Mouse (Mus musculus): ENCODE data around the gene Rerg.

Rerg gene

DNA sequence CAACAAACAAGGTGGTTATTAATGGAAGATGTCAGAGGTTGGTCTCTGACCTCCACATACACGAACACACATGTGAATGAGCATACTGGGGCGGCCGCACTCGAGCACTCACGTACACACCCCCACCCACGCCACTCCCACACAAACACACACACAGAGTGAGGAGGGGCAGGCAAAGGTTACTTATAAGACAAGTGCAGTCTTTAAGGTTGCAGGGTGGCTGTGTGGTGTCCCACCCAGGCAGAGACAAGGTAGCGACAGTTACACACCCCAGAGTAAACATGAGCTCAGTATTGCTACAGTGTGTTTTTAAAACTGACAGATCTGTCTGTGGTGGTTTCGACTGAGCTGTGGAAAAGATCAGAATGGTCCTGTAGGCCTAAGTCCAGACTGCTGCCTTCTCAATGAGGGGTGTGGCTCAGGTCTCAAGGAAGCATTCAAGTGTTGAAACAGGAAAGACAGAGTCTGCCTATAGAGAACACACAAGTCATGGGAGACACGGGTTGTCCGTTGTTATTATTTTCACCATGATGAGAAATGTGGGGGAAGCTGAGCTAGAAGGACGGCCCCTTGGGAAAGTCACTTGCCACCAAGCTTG lies 8.7 kb downstream of the Rerg start:
- no peak for DNase-seq

DNA sequence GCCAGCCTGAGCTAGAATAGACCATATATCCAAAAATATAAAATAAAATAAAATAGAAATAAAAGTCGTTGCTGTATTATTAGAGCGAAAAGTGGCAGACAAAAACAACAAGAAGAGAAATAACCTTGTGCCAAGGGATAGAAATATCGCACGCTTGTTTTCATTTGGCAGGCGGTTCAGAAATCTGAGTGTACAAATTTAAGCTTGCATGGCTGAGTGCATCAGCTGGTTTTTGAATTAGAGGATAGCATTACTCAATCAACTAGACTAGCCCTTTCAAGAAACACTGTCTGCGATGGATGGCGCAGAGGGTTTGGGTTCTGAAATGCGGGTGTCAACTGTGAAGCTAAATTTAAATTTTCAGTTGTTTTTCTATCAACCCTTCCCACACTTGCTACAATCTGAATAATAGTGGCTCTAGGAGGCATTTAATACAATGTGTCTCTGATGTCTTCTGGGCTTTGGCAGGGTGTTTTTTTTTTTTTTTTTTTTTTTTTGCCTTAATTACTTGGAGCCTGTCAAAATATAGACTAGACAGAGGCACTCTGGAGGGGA lies 10.8 kb downstream of the Rerg start:
- no peak for DNase-seq

DNA sequence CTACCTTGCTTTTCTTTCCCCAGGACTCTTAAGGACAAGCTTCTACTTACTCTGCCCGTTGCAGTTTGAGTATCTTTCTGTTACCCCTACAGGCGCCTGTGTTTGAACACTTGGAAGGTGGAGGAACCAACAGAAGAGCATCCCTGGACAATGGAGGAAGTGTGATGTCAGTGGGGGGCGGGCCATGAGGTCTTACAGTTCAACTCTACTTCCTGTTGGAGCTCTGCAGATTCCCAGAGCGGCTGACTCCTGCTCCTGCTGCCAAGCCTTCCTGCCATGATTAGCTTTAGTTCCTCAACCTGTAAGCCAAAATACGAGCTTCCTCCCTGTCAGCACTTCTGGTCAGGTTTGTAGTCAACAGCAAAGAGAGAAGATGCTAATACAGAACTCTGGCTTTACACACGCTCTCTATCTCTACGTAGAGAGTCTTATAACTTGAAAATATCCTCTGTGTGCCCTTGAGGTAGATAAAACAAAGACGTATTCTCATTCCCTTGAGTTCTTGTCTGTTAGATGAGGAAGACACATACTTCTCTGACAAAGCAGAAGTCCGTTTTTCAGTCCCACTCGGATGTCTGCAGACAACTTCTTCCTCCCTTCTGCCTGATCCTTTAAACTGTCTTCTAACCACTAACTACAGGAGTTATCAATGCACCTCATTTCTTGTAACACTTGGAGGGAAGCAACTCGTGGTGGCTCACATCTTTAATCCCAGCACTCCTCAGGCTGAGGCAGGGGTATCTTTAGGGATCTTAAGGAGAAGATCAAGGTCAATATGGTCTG lies 13.7 kb downstream of the Rerg start:
- peak; percentile 24 for DNase-seq

DNA sequence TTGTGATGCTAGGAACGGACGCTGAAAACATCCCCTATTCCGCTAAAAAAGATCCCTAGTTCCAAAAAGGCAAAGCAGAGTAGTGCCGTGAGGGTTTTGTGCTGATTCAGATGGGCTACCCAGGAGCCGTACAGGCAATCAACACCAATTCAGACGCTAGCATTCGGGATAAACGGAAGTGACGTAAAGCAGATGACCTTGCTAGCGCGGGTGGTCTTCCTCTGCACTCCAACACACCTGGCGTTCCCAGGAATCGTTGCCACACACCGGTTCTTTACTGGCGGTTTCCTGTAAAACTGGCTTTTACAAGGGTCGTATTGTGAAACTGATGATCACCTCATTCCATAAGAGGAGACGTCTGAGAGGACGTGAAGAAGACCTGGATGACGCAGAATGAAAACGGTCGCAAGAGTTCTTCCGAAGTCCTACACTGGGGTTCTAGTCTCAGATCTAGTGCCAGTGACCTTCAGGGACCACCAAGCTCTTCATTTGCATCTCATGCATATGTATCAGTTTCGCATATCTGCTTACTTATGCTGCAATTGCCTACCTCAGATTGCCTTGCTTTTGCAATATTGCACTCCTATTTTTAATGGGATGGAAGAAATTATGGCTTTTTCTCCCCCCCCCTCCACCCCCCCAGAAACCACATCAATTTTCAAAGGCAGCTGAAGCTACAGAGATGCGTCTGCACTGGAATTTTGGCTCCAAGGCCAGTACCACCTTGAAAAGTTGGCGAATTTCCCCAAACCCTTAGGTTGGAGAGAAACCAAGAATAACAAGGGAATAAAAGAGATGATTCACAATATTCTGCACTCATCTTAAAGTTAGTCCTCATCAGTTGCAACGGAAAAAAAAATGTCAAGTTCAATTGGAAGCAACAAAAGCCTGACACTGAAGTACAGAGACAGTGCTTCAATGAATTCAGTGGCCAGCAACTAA lies 14.8 kb downstream of the Rerg start:
- no peak for DNase-seq

DNA sequence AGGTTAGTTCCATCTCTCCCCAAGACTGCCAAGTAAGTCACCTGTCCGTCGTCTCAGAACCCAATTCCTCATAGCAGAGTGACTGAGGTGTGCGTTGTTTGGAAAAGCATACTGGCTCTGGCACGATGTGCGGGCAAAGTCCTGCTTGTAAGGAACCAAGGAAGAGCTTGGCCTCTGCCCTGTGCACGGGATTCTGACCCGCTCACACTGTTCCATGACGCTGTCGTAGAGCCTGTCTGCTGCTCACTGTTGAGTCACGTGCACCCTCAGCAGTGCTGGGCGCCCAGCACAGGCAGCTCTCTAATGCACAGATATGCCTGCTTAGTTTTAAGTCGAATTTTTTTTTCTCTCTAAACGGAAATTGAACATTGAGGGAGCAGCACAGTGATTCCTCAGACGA lies 17.3 kb downstream of the Rerg start:
- DNase-seq, result no peak

DNA sequence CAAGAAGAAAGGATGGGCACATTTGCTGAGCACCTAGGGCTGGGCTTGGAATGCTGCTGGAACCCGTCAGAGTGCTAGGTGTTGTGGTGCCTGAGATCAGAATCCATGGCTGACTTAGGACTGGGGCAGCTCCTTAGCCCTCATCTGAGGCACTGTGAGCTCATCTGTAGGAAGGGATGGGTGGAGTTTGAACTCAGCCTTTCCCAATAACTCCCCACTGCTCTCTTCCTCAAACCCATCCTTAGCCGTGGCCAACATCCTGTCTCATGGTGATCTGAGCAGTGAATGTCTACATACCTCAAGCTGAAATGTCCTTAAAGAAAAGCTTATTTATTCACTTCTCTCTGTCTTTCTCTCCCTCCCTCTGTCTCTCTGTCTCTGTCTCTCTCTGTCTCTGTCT lies 19.3 kb downstream of the Rerg start:
- DNase-seq, result no peak

DNA sequence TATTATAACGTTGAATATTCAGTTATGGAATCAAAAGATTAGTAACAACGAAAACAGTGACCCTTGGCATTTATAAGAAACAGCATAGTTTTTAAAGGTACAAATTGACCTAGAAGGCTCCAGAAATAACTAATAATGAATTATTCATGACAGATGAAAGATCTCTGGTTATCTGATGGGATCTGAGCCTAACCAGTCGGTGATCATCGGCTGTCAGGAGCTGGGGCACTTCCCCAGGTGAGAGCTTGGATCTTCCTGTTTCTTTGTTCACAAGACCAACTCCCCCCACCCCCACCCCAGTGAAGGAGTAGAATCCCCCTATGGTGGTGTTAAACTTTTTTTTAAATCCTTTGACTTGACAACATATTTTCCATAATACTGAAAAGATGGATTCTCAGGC lies 20.5 kb downstream of the Rerg start:
- DNase-seq, result no peak

DNA sequence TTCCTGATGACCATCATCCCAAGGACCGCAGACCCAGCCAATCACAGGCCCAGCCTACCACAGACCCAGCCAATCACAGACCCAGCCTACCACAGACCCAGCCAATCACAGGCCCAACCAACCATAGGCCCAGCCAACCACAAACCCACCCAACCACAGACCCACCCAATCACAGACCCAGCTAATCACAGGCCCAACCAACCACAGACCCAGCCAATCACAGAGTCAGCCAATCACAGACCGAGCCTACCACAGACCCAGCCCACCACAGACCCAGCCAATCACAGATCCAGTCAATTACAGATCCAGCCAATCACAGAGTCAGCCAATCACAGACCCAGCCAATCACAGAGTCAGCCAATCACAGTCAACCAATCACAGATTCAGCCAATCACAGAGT lies 23.4 kb downstream of the Rerg start:
- no peak for DNase-seq

DNA sequence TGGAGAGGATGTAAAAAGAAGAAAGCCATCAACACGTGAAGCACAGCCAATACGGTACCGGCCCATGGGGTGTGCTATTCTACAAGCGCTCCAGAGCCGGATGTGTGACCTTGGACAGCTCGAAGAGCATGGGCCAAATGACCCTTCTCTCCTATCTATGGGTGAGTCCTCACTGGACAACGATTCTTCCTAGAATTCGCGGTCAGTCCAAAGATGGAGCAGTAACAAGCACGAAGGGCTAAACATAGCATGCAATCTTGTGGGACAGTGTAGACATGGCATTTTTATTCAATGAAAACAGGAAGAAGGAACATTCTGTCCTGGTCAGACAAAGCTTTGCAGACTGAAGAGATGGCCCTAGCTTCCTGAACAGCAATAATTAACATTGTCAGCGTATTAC lies 24.7 kb downstream of the Rerg start:
- DNase-seq, result no peak

DNA sequence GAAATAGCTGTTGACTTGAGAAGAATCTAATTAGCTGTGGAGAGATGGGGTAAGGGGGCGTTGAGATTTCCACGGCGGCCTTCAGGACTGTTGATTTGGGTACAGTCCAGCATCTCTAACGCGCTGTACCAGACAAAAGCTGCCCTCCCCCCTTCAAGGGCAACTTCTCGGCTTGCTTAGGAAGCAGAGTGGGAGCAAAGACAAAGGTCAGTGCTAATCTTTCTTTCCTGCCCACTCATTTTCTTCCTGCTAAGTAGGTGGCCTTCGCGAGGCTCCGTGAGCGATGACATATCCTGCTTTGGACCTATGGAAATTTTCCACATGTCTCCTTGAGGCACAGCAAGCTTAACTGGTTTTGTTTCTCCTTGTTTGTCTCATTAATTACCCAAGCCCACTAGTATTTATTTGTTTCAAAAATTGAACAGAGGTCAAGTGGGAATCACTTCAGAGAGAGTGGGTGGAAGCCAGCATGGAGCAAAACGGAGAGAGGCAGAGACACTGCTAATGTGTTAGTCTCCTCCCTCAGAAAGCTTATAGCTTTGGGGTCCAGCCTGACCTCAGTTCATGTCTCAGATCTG lies 25.2 kb downstream of the Rerg start:
- DNase-seq, result no peak

DNA sequence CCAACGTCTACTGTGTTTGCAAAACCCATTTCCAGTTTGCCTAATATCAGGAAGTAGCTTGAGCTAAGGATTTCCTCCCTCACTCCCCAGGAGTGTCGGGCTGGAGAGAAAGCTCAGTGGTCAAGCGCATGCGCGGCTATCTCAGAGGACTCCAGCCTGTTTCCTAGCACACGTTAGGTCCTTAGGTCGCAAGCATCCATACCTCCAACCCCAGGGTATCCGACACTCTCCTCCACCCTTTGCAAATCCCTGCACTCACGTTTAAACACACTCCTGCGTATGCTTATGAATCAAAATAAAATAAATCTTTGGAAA lies 25.8 kb downstream of the Rerg start:
- no peak for DNase-seq

DNA sequence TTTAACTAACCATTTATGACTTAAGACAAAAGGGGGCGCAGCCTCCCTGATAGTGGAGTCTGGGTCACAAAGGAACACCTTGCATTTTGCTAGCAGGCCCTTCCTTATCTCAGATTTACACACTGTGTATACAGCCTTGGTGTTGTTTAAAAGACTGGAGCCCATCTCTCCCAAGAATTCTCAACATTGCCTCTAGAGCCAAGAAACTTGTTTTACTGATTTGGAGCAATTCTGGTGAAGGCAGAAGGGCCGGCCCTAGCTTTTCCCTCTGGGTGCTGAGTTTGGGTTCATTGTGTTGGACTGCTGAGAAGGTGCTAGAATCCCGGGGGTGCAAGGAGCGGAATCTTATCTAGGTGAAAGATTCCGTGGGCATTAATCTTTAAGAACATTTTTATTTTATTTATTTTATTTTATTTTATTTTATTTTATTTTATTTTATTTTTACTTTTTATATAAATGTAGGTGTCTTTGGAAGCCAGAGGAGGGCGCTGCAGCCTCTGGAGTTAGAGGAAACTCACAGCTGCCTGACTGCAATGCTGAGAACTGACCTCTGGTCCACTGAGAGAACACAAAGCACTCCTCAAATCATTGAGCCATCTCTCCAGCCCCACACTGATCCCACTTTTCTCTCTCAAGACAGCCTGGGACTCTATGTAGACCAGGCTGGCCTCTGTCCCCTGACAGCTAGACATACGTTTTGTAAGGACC lies 26.3 kb downstream of the Rerg start:
- DNase-seq, result no peak

DNA sequence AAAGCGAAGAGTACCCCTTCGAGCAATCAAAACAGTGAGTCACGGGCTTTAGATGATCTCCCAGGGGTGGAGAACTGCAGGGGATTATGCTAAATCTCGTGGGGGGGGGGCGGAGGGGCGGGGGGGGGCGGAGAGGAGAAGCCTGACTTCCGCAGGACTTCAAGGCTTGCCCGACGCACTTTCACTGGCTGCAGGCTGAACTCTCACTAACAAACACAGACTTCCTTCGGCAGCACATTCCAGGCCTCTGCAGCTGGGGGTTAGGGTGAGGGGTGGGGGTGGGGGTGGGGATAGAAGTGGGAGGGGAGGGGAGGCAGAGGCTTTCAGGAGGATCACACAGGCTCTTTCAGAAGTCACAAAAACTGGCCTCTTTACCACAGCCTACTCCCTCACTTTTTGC lies 27.5 kb downstream of the Rerg start:
- DNase-seq, result no peak

DNA sequence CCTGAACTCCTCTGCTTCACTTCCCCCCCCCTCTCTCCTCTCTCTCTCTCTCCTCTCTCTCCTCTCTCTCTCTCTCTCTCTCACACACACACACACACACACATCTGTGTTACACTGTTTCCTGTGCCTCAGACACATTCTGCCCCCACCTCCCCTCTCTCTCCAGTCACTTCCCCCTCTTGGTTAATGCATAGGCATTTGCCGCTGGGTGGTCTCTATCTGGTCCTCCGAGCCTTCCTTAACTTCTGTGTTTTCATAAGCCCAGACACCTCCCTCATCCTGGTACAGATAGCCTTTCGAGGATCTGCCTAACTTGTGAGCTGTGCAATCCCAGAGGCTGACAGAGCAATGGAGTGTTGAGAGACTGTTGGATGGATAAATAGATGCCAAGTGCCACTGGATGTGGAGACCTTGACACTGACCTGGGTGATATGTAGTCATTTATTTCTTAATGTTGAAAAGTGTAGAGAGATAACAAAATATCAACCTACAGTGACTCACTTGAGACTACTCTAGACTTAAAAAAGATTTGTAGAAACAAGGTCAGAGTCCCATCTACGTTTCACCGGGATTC lies 29.0 kb downstream of the Rerg start:
- DNase-seq, result no peak

DNA sequence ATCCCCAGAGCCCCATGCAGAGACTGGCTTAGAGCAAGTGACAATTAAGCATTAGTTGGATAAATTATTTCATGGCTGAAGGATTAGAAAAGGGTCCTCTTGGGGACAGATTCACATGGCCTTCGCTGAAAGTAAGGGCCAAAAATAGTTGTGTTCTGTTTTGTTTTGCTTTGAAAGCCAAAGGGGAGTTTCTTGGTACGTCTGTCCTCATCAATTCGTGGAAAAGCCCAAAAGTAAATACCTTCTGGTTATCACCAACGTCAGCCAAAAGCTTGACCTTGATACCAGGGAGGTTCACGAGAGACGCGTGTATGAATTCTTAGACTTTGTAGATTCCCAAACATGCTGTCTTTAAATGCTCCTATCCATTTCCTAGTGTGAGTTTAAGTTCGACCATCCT lies 31.5 kb downstream of the Rerg start:
- no peak for DNase-seq

DNA sequence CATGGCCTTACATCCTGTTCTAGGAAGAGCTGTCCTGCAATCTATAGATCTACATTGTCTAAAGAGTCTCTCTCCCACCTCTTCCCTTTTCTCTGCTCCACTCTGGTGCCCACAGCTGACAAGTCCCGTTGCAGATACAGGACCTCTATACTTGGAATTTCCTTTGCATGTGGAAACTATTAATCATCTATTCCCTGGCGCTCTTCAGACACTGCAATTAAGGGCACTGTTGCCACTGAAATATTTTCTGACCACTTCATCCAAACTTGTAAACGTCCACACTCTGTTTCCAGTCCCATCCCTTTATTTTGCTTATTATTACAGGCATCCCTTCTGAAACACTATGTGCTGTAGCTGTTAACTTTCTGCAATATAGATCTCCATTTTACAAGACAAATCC lies 31.9 kb downstream of the Rerg start:
- no peak for DNase-seq

DNA sequence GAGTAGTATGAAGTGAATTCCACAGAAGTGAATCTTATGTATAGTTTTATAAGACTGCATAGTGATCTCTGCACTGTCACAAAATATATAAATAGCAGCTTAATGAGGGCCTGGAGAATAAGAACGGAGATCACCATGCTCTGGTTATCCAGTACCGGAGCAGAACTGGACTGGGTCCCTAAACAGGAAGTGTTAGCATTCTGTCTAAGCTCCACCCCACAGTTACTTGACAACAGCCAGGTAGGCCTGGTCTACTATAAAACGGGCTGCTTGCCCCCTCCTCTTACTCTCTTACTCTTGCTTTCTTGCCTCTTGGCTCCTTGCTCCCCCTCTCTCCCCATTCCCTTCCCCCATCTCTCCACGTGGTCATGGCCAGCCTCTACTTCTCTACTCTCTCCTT lies 33.9 kb downstream of the Rerg start:
- no peak for DNase-seq

DNA sequence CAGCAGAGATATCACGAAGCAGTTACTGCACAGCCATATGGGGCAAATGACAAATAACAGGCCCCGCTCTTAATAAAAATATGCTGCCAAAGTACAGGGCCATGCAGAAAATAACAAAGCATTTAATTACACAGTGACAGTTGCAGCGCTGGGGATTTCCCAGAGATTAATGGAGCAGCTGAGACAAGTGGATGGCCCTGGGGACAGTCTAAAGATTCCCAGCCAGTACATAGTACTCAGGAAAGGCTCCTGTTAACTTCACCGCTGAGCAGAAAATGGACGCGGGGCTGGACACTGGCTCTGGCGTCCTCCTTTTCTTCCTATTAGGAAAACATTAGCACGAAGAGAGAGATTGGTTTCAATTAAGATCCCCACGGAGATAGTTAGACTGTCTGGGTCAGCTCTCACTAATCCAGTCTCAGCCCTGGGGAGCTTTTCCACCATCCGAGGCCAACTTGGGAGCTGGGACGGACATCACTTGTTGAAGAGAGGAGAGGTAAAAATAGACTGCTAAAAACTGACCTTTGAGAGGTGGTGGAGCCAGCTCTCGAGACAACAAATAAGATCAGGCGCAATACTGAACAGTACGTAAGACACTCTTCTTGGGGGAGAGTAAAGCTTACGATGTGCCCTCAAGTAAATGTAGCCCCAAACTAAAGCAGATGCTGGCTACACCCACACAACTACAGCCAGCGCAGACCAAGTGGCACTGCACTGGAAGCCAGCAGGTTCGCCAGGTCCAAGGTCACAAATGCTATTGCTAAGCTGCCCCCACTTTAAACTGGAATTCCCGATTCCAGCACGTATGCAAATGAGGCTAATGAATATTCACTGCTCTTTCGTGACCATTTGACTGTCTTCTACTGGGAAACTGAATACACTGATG lies 34.5 kb downstream of the Rerg start:
- no peak for DNase-seq

DNA sequence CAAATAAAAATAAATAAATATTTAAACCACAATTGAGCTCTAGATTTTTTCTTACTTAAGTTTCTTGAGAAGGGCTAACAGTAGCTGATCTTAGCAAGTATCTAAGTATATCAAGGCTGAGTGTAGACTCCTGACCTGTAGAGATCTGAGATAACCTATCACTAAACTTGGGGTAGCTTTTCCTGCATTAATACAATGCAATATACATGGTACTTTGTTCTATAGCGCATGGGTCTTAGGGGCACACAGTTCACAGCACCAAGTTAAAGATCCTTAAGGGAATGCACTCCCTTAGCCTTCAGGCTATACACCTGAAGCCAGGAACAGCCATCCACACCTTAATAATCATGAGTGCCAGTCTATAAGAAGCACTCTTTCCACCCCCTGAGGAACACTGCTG lies 38.5 kb downstream of the Rerg start:
- DNase-seq, result no peak

DNA sequence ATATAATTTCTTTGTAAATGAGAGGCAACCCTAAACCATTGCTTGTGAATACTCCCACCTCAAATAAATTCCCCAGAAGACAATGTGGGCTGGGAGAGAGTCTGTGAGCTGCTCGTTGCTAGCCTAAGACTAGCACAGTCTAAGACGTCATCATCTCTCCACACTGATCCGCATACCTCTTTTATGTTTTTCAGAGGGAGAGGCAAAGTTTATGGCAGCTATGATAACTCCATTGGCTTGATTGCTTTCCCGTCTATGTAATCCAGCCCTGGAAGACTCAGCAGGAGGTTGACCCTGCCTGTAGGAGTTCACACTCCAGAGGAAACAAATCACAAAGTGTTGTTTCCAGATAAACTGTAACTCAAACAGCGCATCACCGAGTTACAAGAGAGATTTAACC lies 38.9 kb downstream of the Rerg start:
- no peak for DNase-seq

DNA sequence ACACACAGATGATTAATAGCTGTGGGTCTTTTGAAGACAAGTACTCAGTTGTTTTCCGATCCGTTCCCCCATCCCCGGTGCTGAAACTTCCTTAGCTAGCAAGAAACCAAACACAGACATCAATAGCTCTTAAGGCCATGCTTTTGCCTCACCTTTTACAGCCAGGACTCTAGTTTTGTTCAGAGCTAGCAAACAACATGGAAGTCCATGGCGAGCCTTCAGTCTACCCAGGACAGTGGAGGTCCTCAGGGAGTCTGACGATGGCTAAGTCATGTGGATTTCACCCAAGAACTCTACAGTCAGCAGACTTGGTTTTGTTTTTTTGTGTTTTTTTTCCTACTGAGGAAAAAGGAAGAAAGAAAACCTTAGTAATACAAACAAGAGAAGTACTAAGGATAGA lies 43.4 kb downstream of the Rerg start:
- DNase-seq, result no peak
